ENCODE assay signal across 14 mouse cellular contexts in the genomic region with DNA sequence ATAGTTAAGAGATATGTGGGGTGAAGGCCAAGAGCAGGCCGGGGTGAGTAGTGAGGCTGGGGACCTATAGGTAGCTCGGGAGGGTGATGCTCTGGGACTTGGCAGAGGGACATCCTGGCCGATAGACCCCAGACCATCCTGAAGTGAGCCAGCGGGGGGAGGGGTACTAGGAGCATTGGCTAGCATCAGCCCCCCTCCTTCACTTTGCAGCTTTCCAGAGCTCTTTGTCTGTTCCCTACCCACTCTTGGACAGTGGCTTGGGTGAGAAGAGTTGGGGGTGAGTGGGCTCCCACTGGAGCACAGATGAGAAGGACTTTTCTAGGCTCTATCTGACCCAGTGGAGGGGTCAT. TPM values are rescaled to one million over a fixed set of nuclear protein-coding genes. Genes with fewer than 3 reads are reported as not detected.
DNase-seq lines count a peak whose midpoint lies in the region; ATAC-seq and TF ChIP-seq lines count a peak whose summit lies in the region.
"Had no signal": no experiment of that assay in that cellular context is flagged by ENCODE, and none has a peak within 500 bp of the region (broad histone marks: within the 10 kb centered on the region; RNA-seq: fewer than 3 reads in every experiment).

No protein-coding gene starts in this region.

- peak overlapping the region; percentile 71 for H3K4me3 ChIP-seq in E14TG2a.4 (replicated peaks; ENCODE audit: low read length)
- H3K4me3 ChIP-seq in hindbrain, embryonic 11.5 days (ENCODE audit: low read depth, low read length) = no peak overlapping the region
- H3K4me3 ChIP-seq in midbrain, embryonic 14.5 days (replicated peaks; ENCODE audit: low read depth, low read length) = peak overlapping the region; percentile 11
- H3K4me3 ChIP-seq in thymus, adult 2 months (ENCODE audit: control insufficient read depth, insufficient read depth, low read length) = no peak overlapping the region
- H3K4me3 ChIP-seq: gastrocnemius, adult 2 months had no signal

- peaks cover 15% of the 10 kb centered on the region for H3K9me3 ChIP-seq in E14TG2a.4 (ENCODE audit: low read length)
- no peaks in the 10 kb centered on the region for H3K9me3 ChIP-seq in hindbrain, embryonic 11.5 days (ENCODE audit: control insufficient read depth, low read length)
- no peaks in the 10 kb centered on the region for H3K9me3 ChIP-seq in midbrain, embryonic 14.5 days (ENCODE audit: control insufficient read depth, low read length)
- H3K9me3 ChIP-seq: G1E had no signal

- H3K9ac ChIP-seq in hindbrain, embryonic 11.5 days (ENCODE audit: low read depth, low read length) = no peak overlapping the region
- H3K9ac ChIP-seq in midbrain, embryonic 14.5 days (replicated peaks; ENCODE audit: low read length) = peak overlapping the region; percentile 39; the same call in 1 of the 2 replicates

- peaks cover 94% of the 10 kb centered on the region for H3K4me1 ChIP-seq in E14TG2a.4 (replicated peaks; ENCODE audit: low read depth, low read length)
- H3K4me1 ChIP-seq in hindbrain, embryonic 11.5 days (replicated peaks; ENCODE audit: control insufficient read depth, insufficient read depth, low read length) = peaks cover 16% of the 10 kb centered on the region
- H3K4me1 ChIP-seq in midbrain, embryonic 14.5 days (ENCODE audit: control insufficient read depth, insufficient read depth, low read length) = peaks cover 70% of the 10 kb centered on the region
- H3K4me1 ChIP-seq in thymus, adult 2 months (replicated peaks; ENCODE audit: control insufficient read depth, insufficient read depth, low read length) = no peaks in the 10 kb centered on the region

- peaks cover 37% of the 10 kb centered on the region for H3K36me3 ChIP-seq in E14TG2a.4 (ENCODE audit: insufficient read depth, low read length)
- no peaks in the 10 kb centered on the region for H3K36me3 ChIP-seq in hindbrain, embryonic 11.5 days (ENCODE audit: control insufficient read depth, insufficient read depth, low read length)
- H3K36me3 ChIP-seq in midbrain, embryonic 14.5 days (ENCODE audit: control insufficient read depth, insufficient read depth, low read length) = 0 out of 2 replicates have a peak, but pooled peaks cover 16% of the 10 kb centered on the region
- no peaks in the 10 kb centered on the region for H3K36me3 ChIP-seq in thymus, adult 2 months (ENCODE audit: control insufficient read depth, insufficient read depth, low read length)
- H3K36me3 ChIP-seq: G1E had no signal

- peak overlapping the region; percentile 17; the same call in 1 of the 2 replicates for H3K27ac ChIP-seq in hindbrain, embryonic 11.5 days (ENCODE audit: low read depth, low read length)
- peak overlapping the region; percentile 86 for H3K27ac ChIP-seq in midbrain, embryonic 14.5 days (replicated peaks; ENCODE audit: low read depth, low read length)
- H3K27ac ChIP-seq in thymus, adult 2 months (ENCODE audit: control insufficient read depth, insufficient read depth, low read length) = no peak overlapping the region
- H3K27ac ChIP-seq: gastrocnemius, adult 2 months had no signal

- WGBS in hindbrain, embryonic 11.5 days = 24% methylated on average over 4 of the region's 4 CpGs
- WGBS in midbrain, embryonic 14.5 days = 14% methylated on average over 4 of the region's 4 CpGs
- 85% methylated on average over 4 of the region's 4 CpGs for WGBS in thymus, adult 2 months

- no peak overlapping the region for H3K4me2 ChIP-seq in hindbrain, embryonic 11.5 days (replicated peaks; ENCODE audit: low read depth, low read length)
- H3K4me2 ChIP-seq in midbrain, embryonic 14.5 days (ENCODE audit: low read length) = peak overlapping the region; percentile 48

- TF ChIP-seq POLR2A in thymus, adult 2 months (IDR thresholded peaks at IDR 0.05; ENCODE audit: control insufficient read depth, extremely low read depth, insufficient read depth, low read length, poor library complexity) = no peak

- peak; percentile 20; the same call in 1 of the 2 replicates for ATAC-seq in hindbrain, embryonic 11.5 days (ENCODE audit: low FRiP score)
- ATAC-seq in midbrain, embryonic 14.5 days (ENCODE audit: low FRiP score, low TSS enrichment) = 0 out of 2 replicates have a peak, but pooled peaks have one; percentile 6
- no peak for ATAC-seq in megakaryocyte progenitor cell, adult 5-6 weeks (replicated peaks; ENCODE audit: poor library complexity)
- no peak for ATAC-seq in frontal cortex, adult (ENCODE audit: low TSS enrichment)

- H3K27me3 ChIP-seq in E14TG2a.4 (ENCODE audit: insufficient read depth, low read length) = no peaks in the 10 kb centered on the region
- H3K27me3 ChIP-seq in hindbrain, embryonic 11.5 days (ENCODE audit: control insufficient read depth, insufficient read depth, low read length) = no peaks in the 10 kb centered on the region
- no peaks in the 10 kb centered on the region for H3K27me3 ChIP-seq in midbrain, embryonic 14.5 days (ENCODE audit: control insufficient read depth, insufficient read depth, low read length)
- no peaks in the 10 kb centered on the region for H3K27me3 ChIP-seq in thymus, adult 2 months (ENCODE audit: control insufficient read depth, insufficient read depth, low read length)

- TF ChIP-seq CTCF in E14TG2a.4 (conservative IDR thresholded peaks at IDR 0.05; ENCODE audit: low read length) = no peak
- TF ChIP-seq CTCF in thymus, adult 2 months (IDR thresholded peaks at IDR 0.05; ENCODE audit: borderline replicate concordance, control insufficient read depth, extremely low read depth, insufficient read depth, low read length, poor library complexity) = no peak

- peak; percentile 53 for DNase-seq in ZHBTc4 (ENCODE audit: low read depth, low spot score)
- DNase-seq in hindbrain, embryonic 11.5 days (ENCODE audit: low spot score) = peak; percentile 20
- DNase-seq in midbrain, embryonic 14.5 days = peak; percentile 59
- DNase-seq in testis, postnatal 14 days (ENCODE audit: low spot score) = no peak
- DNase-seq in thymus, adult 2 months = no peak
- DNase-seq: adrenal gland, postnatal 25 days; gastrocnemius, adult 2 months; thymus, postnatal 4 days had no signal

RNA-seq across cellular contexts. Expression of a gene that starts 10.2 kb away (rescaled TPM):
- 2.9 and 4.8 TPM in 2 replicates for polyA plus RNA-seq in hindbrain, embryonic 11.5 days (2014; fragmentation: Nextera tagmentation; extraction: Ambion mirVana)
- polyA plus RNA-seq in midbrain, embryonic 14.5 days (2014; fragmentation: Nextera tagmentation; extraction: Ambion mirVana) = 4.4 and 4.5 TPM in 2 replicates
- total RNA-seq in megakaryocyte progenitor cell, adult 5-6 weeks (2015) = not detected in 2 replicates
- total RNA-seq in megakaryocyte progenitor cell, adult 5-6 weeks (2017) = not detected in 2 replicates
- polyA plus RNA-seq in thymus, adult 2 months (2012; rRNA removed) = 0.03 TPM in 1 of 2 replicates, not detected in the other
- total RNA-seq: adrenal gland, postnatal 25 days; gastrocnemius, adult 2 months; hematopoietic stem cell, adult 5-6 weeks had no signal
- polyA plus RNA-seq: G1E had no signal

RNA-seq across cellular contexts. Expression of a gene that starts 10.3 kb away (rescaled TPM):
- 8.9 and 11.3 TPM in 2 replicates for polyA plus RNA-seq in hindbrain, embryonic 11.5 days (2014; fragmentation: Nextera tagmentation; extraction: Ambion mirVana)
- polyA plus RNA-seq in midbrain, embryonic 14.5 days (2014; fragmentation: Nextera tagmentation; extraction: Ambion mirVana) = 21.2 and 23.2 TPM in 2 replicates
- total RNA-seq in megakaryocyte progenitor cell, adult 5-6 weeks (2015) = not detected in 2 replicates
- total RNA-seq in megakaryocyte progenitor cell, adult 5-6 weeks (2017) = not detected in 2 replicates
- not detected in 2 replicates for polyA plus RNA-seq in thymus, adult 2 months (2012; rRNA removed)
- total RNA-seq: adrenal gland, postnatal 25 days; gastrocnemius, adult 2 months; hematopoietic stem cell, adult 5-6 weeks had no signal
- polyA plus RNA-seq: G1E had no signal

RNA-seq across cellular contexts. Expression of a gene that starts 28.1 kb away (rescaled TPM):
- polyA plus RNA-seq in hindbrain, embryonic 11.5 days (2014; fragmentation: Nextera tagmentation; extraction: Ambion mirVana) = not detected in 2 replicates
- polyA plus RNA-seq in midbrain, embryonic 14.5 days (2014; fragmentation: Nextera tagmentation; extraction: Ambion mirVana) = 0.70 TPM in 1 of 2 replicates, not detected in the other
- not detected in 2 replicates for total RNA-seq in megakaryocyte progenitor cell, adult 5-6 weeks (2015)
- not detected in 2 replicates for total RNA-seq in megakaryocyte progenitor cell, adult 5-6 weeks (2017)
- polyA plus RNA-seq in thymus, adult 2 months (2012; rRNA removed) = not detected in 2 replicates
- total RNA-seq: adrenal gland, postnatal 25 days; G1E; gastrocnemius, adult 2 months; hematopoietic stem cell, adult 5-6 weeks; layer of hippocampus, adult 8-10 months had no signal
- polyA plus RNA-seq: G1E had no signal

Comparison
In these comparisons a context has a peak if more than half of its experiments do, and no peak if none do; other contexts are left out.
1. H3K4me3 ChIP-seq: peak in E14TG2a.4 (single experiment) and midbrain, embryonic 14.5 days (single experiment); none in hindbrain, embryonic 11.5 days (single experiment) and thymus, adult 2 months (single experiment).
2. DNase-seq: peak in ZHBTc4 (single experiment), hindbrain, embryonic 11.5 days (single experiment) and midbrain, embryonic 14.5 days (single experiment); none in testis, postnatal 14 days (single experiment) and thymus, adult 2 months (single experiment).
3. ATAC-seq: peak in hindbrain, embryonic 11.5 days (single experiment) and midbrain, embryonic 14.5 days (single experiment); none in megakaryocyte progenitor cell, adult 5-6 weeks (single experiment) and frontal cortex, adult (single experiment).